Mouse (Mus musculus) neural tube, embryonic 14.5 days (tissue): ENCODE measurements around the gene Mdc1. TPM values are rescaled to one million over a fixed set of nuclear protein-coding genes. Genes with fewer than 3 reads are reported as not detected.

Experiments
- ATAC-seq: fragments of 200-750 bp; cut with Nextera tagmentation; 2 replicates; pipeline ENCODE4 v1.8.0; 2017; ENCODE audit warnings: low read depth, mild to moderate bottlenecking, moderate TSS enrichment, moderate library complexity
- H3K27ac ChIP-seq: fragments of 300-500 bp; sonication (generic); 2 replicates; pipeline ENCODE4 v1.5.1; 2014; ENCODE audit warnings: low read depth, mild to moderate bottlenecking, control low read depth, low read length, moderate library complexity, mixed read lengths
- H3K27me3 ChIP-seq: fragments of 300-500 bp; sonication (generic); 2 replicates; pipeline ENCODE4 v1.6.1; 2014; ENCODE audit warnings: low read length; ENCODE audit not compliant: control insufficient read depth, insufficient read depth
- H3K36me3 ChIP-seq: fragments of 300-500 bp; sonication (generic); 2 replicates; pipeline ENCODE4 v1.6.1; 2014; ENCODE audit warnings: low read length, mixed read lengths; ENCODE audit not compliant: control insufficient read depth, insufficient read depth
- H3K4me1 ChIP-seq: fragments of 300-500 bp; sonication (generic); 2 replicates; pipeline ENCODE4 v1.6.1; 2014; ENCODE audit warnings: low read length; ENCODE audit not compliant: control insufficient read depth, insufficient read depth
- H3K4me2 ChIP-seq: fragments of 300-500 bp; sonication (generic); 2 replicates; pipeline ENCODE4 v1.6.1; 2014; ENCODE audit warnings: mild to moderate bottlenecking, low read depth, low read length, control low read depth
- H3K4me3 ChIP-seq: fragments of 300-500 bp; sonication (generic); 2 replicates; pipeline ENCODE4 v1.5.1; 2014; ENCODE audit warnings: low read depth, low read length, control low read depth, mixed read lengths
- H3K9ac ChIP-seq: fragments of 300-500 bp; sonication (generic); replicated peaks from 2 replicates; pipeline ENCODE4 v1.6.1; 2014; ENCODE audit warnings: low read depth, mild to moderate bottlenecking, control low read depth, low read length, mixed read lengths
- H3K9me3 ChIP-seq: fragments of 300-500 bp; sonication (generic); 2 replicates; pipeline ENCODE4 v1.6.1; 2016; ENCODE audit warnings: low read length; ENCODE audit not compliant: control insufficient read depth
- WGBS: fragments of 180-500 bp; shearing (Covaris S2); extraction: QIAGEN DNeasy Blood & Tissue Kit; methylation state at CpG from one replicate; pipeline ENCODE4 v1.1.7; 2014; 5-methylcytosine and 5-hydroxymethylcytosine counted together
- polyA plus RNA-seq: library from polyadenylated mRNA; unstranded; fragments of >200 nt; fragmentation: Nextera tagmentation; extraction: Ambion mirVana; gene quantifications from 2 replicates; pipeline ENCODE4 v1.2.1, GENCODE M21; 2014

Gene Mdc1
- polyA plus RNA-seq, 1 experiment from 2014 or later = 8.5 TPM

GRCm38 (mm10) chr17:35832400-35833238 lies 8.7 kb upstream of the Mdc1 start:
- Histone ChIP-seq H3K4me2 (no peak overlapping the region), H3K36me3 (peaks cover 45% of the 10 kb centered on the region), H3K4me1 (peaks cover 30% of the 10 kb centered on the region), H3K9ac (no peak overlapping the region), H3K4me3 (no peak overlapping the region), H3K27ac (no peak overlapping the region), H3K27me3 (no peaks in the 10 kb centered on the region), H3K9me3 (no peaks in the 10 kb centered on the region)
- 60% methylated on average over 8 of the region's 8 CpGs for WGBS
- ATAC-seq = no peak

GRCm38 (mm10) chr17:35833239-35833751 lies 8.0 kb upstream of the Mdc1 start:
- Histone ChIP-seq H3K4me1 (peaks cover 30% of the 10 kb centered on the region), H3K4me3 (no peak overlapping the region), H3K9me3 (no peaks in the 10 kb centered on the region), H3K27ac (no peak overlapping the region), H3K36me3 (peaks cover 42% of the 10 kb centered on the region), H3K9ac (no peak overlapping the region), H3K4me2 (no peak overlapping the region), H3K27me3 (no peaks in the 10 kb centered on the region)
- ATAC-seq = no peak
- 19% methylated on average over 5 of the region's 5 CpGs for WGBS

- Histone ChIP-seq H3K9ac (no peak overlapping the region), H3K27ac (no peak overlapping the region), H3K4me2 (peak overlapping the region; percentile 69), H3K27me3 (no peaks in the 10 kb centered on the region), H3K4me1 (peaks cover 30% of the 10 kb centered on the region), H3K36me3 (peaks cover 42% of the 10 kb centered on the region), H3K4me3 (peak overlapping the region; percentile 5; the same call in 1 of the 2 replicates), H3K9me3 (no peaks in the 10 kb centered on the region)
- ATAC-seq = no peak
- 66% methylated on average over 5 of the region's 5 CpGs for WGBS
Measured at GRCm38 (mm10) chr17:35833894-35834293, 7.4 kb upstream of the Mdc1 start.

GRCm38 (mm10) chr17:35834696-35835422 lies 6.5 kb upstream of the Mdc1 start:
- H3K4me2 ChIP-seq = peak overlapping the region; percentile 69
- peaks cover 33% of the 10 kb centered on the region for H3K4me1 ChIP-seq
- H3K27ac ChIP-seq = no peak overlapping the region
- H3K9me3 ChIP-seq = no peaks in the 10 kb centered on the region
- H3K36me3 ChIP-seq = peaks cover 42% of the 10 kb centered on the region
- H3K27me3 ChIP-seq = no peaks in the 10 kb centered on the region
- H3K4me3 ChIP-seq = peak overlapping the region; percentile 93
- ATAC-seq = no peak
- H3K9ac ChIP-seq = peak overlapping the region; percentile 98; the same call in 1 of the 2 replicates
- WGBS = 70% methylated on average over 26 of the region's 26 CpGs

- Histone ChIP-seq H3K9me3 (no peaks in the 10 kb centered on the region), H3K27ac (no peak overlapping the region), H3K27me3 (no peaks in the 10 kb centered on the region), H3K9ac (peak overlapping the region; percentile 98; the same call in 1 of the 2 replicates), H3K4me1 (peaks cover 33% of the 10 kb centered on the region), H3K4me3 (peak overlapping the region; percentile 93), H3K4me2 (peak overlapping the region; percentile 69), H3K36me3 (peaks cover 39% of the 10 kb centered on the region)
- whole genome bisulfite sequencing = 78% methylated on average over 26 of the region's 26 CpGs
- no peak for ATAC-seq
Measured at GRCm38 (mm10) chr17:35835424-35836140, 5.7 kb upstream of the Mdc1 start.

- 0 out of 2 replicates have a peak, but pooled peaks have one; percentile 0 for ATAC-seq
- Histone ChIP-seq H3K4me1 (peaks cover 33% of the 10 kb centered on the region), H3K9ac (peak overlapping the region; percentile 98), H3K36me3 (peaks cover 36% of the 10 kb centered on the region), H3K4me3 (peak overlapping the region; percentile 93), H3K27ac (peak overlapping the region; percentile 97), H3K4me2 (peak overlapping the region; percentile 69), H3K27me3 (no peaks in the 10 kb centered on the region), H3K9me3 (no peaks in the 10 kb centered on the region)
- WGBS = 7% methylated on average over 24 of the region's 24 CpGs
Measured at GRCm38 (mm10) chr17:35836178-35836965, 4.9 kb upstream of the Mdc1 start.

- Histone ChIP-seq H3K9me3 (no peaks in the 10 kb centered on the region), H3K36me3 (peaks cover 36% of the 10 kb centered on the region), H3K4me2 (peak overlapping the region; percentile 69), H3K27ac (peak overlapping the region; percentile 97), H3K4me1 (peaks cover 34% of the 10 kb centered on the region), H3K9ac (peak overlapping the region; percentile 98), H3K27me3 (no peaks in the 10 kb centered on the region), H3K4me3 (peak overlapping the region; percentile 93)
- peak; percentile 18 for ATAC-seq
- WGBS = 0% methylated on average over 21 of the region's 25 CpGs
Measured at GRCm38 (mm10) chr17:35836991-35837422, 4.3 kb upstream of the Mdc1 start.

- peak overlapping the region; percentile 97 for H3K27ac ChIP-seq
- WGBS = 0% methylated on average over 18 of the region's 18 CpGs
- H3K4me2 ChIP-seq = peak overlapping the region; percentile 69
- peaks cover 37% of the 10 kb centered on the region for H3K4me1 ChIP-seq
- H3K27me3 ChIP-seq = no peaks in the 10 kb centered on the region
- H3K36me3 ChIP-seq = peaks cover 36% of the 10 kb centered on the region
- ATAC-seq = no peak; the same call in 1 of the 2 replicates
- peak overlapping the region; percentile 98 for H3K9ac ChIP-seq
- H3K9me3 ChIP-seq = no peaks in the 10 kb centered on the region
- peak overlapping the region; percentile 93 for H3K4me3 ChIP-seq
Measured at GRCm38 (mm10) chr17:35837487-35837886, 3.8 kb upstream of the Mdc1 start.
